Mouse (Mus musculus): ENCODE results near the gene Glipr1l3.
"Not testable (repeated sequence)": the region's sequence is repeated elsewhere in the genome, so short reads cannot be mapped to it uniquely, and the experiment has no call there.

Glipr1l3 gene

DNA sequence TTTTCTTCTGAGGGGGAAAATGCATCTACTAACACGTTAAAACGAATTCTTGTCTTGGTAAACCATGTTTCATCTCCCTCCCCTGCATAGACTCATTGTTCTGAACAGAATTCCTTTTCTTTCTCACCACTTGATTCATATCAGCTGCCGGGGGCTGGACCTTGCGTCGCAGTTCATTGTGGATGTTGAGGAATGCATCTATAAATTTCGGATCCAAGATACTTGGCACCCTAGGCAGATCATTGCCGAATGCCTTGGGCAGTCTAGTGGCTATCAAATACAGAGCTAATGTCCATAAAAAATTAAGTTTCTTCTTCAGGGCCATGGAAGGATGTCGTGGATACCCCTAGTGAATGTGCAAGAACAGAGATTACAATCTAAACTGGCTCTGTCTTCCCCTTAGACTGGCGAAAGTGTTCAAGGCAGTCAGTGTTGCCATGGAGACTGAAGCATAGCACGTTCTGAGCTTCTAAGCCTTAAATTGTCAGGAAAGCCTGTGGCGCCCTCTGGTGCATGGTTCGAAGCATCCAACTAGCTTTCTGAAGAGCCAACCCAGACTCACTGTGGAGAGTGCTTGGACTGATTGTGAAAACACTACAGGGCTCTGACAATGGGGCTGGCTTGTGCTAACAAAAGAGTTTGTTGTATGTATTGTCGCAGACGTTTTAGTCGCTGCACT, at the start of gene Glipr1l3:
Gene Glipr1l3 (minus strand): TSS at position 446 of the 679 bp plus-strand sequence.
- DNase-seq (ENCODE audit: low read depth, low spot score), result peak; percentile 46

GRCm38 (mm10) chr10:112203463-112203862, 43.3 kb upstream of the Glipr1l3 start:
- peak; percentile 23 for DNase-seq (ENCODE audit: low read depth, low spot score)

- DNase-seq (ENCODE audit: low read depth, low spot score), result not testable (repeated sequence)
Measured at GRCm38 (mm10) chr10:112193919-112194318, 33.8 kb upstream of the Glipr1l3 start.

- DNase-seq (ENCODE audit: low read depth, low spot score), result not testable (repeated sequence)
Measured at GRCm38 (mm10) chr10:112177027-112177426, 16.9 kb upstream of the Glipr1l3 start.

DNA sequence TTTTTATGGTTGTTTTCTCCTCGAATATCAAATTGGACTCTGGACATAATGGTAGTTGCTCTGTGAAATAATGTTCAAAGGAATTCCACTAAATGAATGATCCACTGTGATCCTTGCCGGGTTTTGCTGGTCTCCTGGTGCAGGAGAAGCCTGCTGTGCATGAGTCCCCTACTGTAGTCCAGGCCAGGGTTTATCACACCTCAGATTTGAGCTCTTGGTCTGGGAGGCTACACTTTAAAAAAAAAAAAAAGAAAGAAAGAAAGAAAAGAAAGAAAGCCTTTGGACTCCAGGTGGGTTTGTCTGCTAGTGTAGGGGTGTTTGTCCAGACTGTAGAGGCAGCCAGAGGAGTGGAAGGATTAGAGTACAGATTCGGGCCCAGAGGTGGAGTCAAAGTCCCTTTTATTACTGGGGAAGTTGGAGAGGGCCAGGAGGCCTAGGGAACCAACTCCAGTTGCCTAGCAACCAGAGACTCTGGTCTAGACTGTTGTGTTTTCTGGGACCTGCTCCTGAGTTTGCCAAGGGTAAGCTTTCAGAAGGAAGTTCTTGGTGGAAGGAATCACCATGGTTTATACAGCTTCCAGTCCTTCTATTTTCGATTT, 3.1 kb upstream of the Glipr1l3 start, which contains the start of gene Caps2:
Gene Caps2 (plus strand): TSS at position 454 of the 599 bp plus-strand sequence.
- no peak for DNase-seq (ENCODE audit: low read depth, low spot score)

DNA sequence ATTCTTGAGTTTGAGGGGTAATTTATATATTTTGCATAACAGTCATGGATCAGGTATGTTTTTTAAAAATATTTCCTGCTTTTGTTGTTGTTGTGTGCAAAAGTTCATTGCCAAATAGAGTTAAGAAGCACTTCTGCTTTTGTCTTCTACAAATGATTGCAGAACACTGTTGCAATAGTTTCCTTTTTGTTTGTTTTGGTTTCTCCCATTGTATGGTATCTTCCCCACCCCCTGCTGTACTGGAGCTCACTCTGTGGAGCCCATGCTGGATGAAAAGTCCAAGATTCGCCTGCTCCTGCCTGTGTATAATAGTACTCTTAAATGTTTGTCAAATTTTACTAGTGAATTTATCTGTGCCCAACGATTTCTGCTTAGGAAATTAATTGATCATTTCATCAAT, 20.3 kb downstream of the Glipr1l3 start:
- no peak for DNase-seq (ENCODE audit: low read depth, low spot score)

- no peak for DNase-seq (ENCODE audit: low read depth, low spot score)
Measured at GRCm38 (mm10) chr10:112138871-112139430, 21.2 kb downstream of the Glipr1l3 start.

DNA sequence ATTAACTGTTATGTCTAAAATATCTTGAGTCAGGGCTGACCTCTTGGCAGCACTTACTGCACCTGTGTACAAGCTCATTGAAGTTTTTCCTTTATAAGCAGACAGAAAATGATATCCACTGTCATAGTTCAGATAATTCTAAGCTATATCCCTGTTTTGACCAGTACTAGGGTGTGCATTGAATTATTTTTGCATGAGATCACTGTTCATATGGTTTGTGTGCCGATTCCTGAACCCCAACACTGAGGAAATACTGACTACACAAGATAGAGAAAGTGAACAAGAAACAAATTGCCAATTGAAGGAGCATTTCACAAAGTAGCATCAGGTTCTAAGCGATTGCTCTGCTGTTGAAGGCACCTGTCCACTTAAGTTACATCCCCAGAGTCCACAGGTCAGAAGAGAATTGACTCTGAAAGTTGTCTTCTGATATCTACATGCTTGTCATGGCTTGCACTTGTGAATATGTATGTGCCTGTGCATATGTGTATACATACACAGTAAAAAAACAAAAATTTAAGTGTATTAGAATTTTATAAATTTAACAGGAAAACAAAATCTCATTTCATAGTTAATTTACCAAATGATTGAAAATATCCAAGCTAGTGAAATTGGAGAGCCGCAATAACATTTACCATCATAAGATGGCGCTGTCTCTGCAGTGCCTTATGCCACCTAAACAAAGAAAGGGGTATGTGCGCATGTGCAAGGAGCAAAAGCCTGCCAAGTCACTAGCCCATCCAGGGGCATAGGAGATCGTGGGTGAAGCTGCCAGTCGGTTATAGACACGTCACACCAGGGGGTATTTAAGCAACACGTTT, 21.9 kb downstream of the Glipr1l3 start:
- DNase-seq (ENCODE audit: low read depth, low spot score), result no peak

DNA sequence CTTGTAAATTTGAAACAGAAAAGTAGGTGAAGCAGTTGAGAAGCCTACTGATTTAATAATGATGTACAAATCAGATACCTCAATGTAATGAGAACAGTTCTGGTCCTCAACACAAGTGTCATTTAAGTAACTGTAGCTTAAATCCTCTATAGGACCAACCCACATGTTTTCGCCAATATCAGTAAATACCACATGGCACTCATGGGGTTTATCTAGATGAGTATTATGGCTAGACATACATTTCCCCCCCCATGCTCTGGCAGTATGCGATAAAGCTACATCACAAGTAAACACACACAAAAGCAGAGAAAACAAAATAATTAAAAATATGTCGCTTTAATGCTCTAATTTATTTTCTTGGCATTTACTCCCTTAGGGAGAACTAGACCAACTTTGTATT, 27.9 kb downstream of the Glipr1l3 start:
- no peak for DNase-seq (ENCODE audit: low read depth, low spot score)

GRCm38 (mm10) chr10:112127682-112128230, 32.4 kb downstream of the Glipr1l3 start:
- DNase-seq (ENCODE audit: low read depth, low spot score), result not testable (repeated sequence)

DNA sequence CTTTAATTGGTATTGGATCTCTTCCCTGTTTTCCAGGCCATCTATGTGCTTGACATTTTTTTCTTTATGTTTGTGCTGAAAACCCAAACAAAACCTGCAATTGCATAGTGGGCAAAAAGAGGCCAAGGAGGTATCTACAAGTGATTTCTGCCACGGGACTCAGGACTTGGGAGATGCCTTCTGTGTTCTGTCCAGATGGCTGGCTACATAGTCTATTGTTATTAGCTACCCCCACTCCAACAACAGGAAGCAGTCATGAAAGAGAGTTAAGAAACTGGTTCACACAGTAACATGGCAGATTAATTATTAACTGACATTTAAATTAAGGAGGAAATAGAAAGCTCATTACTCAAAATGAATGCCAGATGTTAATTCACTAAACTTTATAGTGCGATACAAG, 35.0 kb downstream of the Glipr1l3 start:
- DNase-seq (ENCODE audit: low read depth, low spot score), result not testable (repeated sequence)

DNA sequence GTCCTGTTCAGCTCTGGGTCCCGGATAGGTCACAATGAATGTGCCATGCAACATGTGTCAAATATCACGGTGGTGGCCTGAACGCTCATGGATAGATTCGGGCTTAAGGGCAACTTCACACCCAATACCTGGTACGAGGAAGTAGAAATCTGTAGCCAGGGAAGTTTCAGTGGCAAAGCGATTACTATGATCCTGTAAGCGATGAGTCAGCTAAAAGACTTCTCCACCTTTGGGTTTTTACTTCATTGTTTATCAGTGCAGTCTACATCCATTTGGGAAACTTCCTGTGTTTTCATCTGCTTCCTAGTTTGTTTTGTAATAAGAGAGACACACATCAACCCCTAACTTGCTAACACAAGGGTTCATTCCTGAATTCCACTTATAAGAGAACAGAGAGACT, 49.7 kb downstream of the Glipr1l3 start:
- DNase-seq (ENCODE audit: low read depth, low spot score), result no peak

GRCm38 (mm10) chr10:112105785-112106184, 54.3 kb downstream of the Glipr1l3 start:
- DNase-seq (ENCODE audit: low read depth, low spot score), result not testable (repeated sequence)

All from retina, adult 2 months (tissue).